Comparison of ENCODE assay signal across 11 mouse cellular contexts in the genomic region with DNA sequence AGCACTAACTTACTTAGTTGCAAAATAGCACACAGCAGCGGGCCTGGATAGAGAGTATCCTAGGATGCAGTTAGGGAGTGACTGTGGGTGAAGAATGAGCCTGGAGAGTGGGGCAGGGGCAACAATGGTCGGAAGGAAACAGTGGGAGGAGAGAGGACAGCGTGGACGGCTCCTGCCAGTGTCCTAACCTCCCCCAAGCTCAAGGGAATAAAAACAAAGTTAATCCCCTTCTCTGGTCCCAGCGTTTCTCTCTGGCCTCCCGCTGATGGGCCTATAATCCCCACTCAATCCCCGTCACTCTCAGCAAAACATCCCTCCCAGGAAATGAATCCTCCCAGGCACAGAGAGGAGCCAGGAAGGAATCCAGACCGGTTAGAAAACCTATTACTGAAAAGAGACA. TPM values are rescaled to one million over a fixed set of nuclear protein-coding genes. Genes with fewer than 3 reads are reported as not detected.
DNase-seq lines count a peak whose midpoint lies in the region; ATAC-seq lines count a peak whose summit lies in the region.
"Had no signal": no experiment of that assay in that cellular context is flagged by ENCODE, and none has a peak within 500 bp of the region (broad histone marks: within the 10 kb centered on the region; RNA-seq: fewer than 3 reads in every experiment).

No protein-coding gene starts in this region.

- no peaks in the 10 kb centered on the region for H3K36me3 ChIP-seq in limb, embryonic 12.5 days
- H3K36me3 ChIP-seq in limb, embryonic 10.5 days, result no peaks in the 10 kb centered on the region
- no peaks in the 10 kb centered on the region for H3K36me3 ChIP-seq in lung, embryonic 16.5 days (ENCODE audit: control insufficient read depth, insufficient read depth, low read length)
- H3K36me3 ChIP-seq in stomach, embryonic 15.5 days, result no peaks in the 10 kb centered on the region

- H3K27me3 ChIP-seq in limb, embryonic 12.5 days, result peaks cover 45% of the 10 kb centered on the region
- peaks cover 37% of the 10 kb centered on the region for H3K27me3 ChIP-seq in limb, embryonic 10.5 days (ENCODE audit: low read depth, poor library complexity, severe bottlenecking)
- no peaks in the 10 kb centered on the region for H3K27me3 ChIP-seq in lung, embryonic 16.5 days (ENCODE audit: control insufficient read depth, insufficient read depth, low read depth, low read length)
- H3K27me3 ChIP-seq in stomach, embryonic 15.5 days (replicated peaks), result no peaks in the 10 kb centered on the region

- WGBS in limb, embryonic 12.5 days, result 17% methylated on average over 8 of the region's 8 CpGs
- WGBS in limb, embryonic 10.5 days, result 27% methylated on average over 8 of the region's 8 CpGs
- WGBS in lung, embryonic 16.5 days, result 26% methylated on average over 8 of the region's 8 CpGs
- WGBS in stomach, embryonic 15.5 days, result 15% methylated on average over 8 of the region's 8 CpGs

- no peak overlapping the region for H3K4me2 ChIP-seq in limb, embryonic 12.5 days
- H3K4me2 ChIP-seq in lung, embryonic 16.5 days (ENCODE audit: low read depth, low read length), result no peak overlapping the region
- H3K4me2 ChIP-seq in stomach, embryonic 15.5 days, result peak overlapping the region; percentile 33

- no peak overlapping the region for H3K4me3 ChIP-seq in limb, embryonic 12.5 days (replicated peaks)
- H3K4me3 ChIP-seq in limb, embryonic 10.5 days, result no peak overlapping the region
- H3K4me3 ChIP-seq in lung, embryonic 16.5 days (ENCODE audit: low read length), result no peak overlapping the region
- no peak overlapping the region for H3K4me3 ChIP-seq in stomach, embryonic 15.5 days (replicated peaks)

- peaks cover 5% of the 10 kb centered on the region; the same call in 1 of the 2 replicates for H3K4me1 ChIP-seq in limb, embryonic 12.5 days (replicated peaks)
- H3K4me1 ChIP-seq in limb, embryonic 10.5 days, result peaks cover 7% of the 10 kb centered on the region; the same call in 1 of the 2 replicates
- H3K4me1 ChIP-seq in lung, embryonic 16.5 days (replicated peaks; ENCODE audit: control insufficient read depth, insufficient read depth, low read length), result peaks cover 9% of the 10 kb centered on the region
- peaks cover 16% of the 10 kb centered on the region for H3K4me1 ChIP-seq in stomach, embryonic 15.5 days

- no peak for DNase-seq in limb, embryonic 10.5 days (ENCODE audit: low spot score)
- DNase-seq in heart, adult 9 months (ENCODE audit: low spot score in 2 of 2), result peak; percentile 27 to 47
- DNase-seq in adipocyte (ENCODE audit: low spot score), result no peak
- no peak for DNase-seq in frontal cortex, adult 2 months (ENCODE audit: extremely low spot score in 1 of 2, low spot score in 1 of 2)
- no peak for DNase-seq in urinary bladder, postnatal 10 days (ENCODE audit: low spot score)
- DNase-seq: cerebellum, adult 9-11 months had no signal

- 0 out of 2 replicates have a peak overlapping the region, but pooled peaks have one; percentile 4 for H3K27ac ChIP-seq in limb, embryonic 12.5 days
- H3K27ac ChIP-seq in limb, embryonic 10.5 days, result no peak overlapping the region
- H3K27ac ChIP-seq in lung, embryonic 16.5 days (ENCODE audit: low read length), result peak overlapping the region; percentile 53
- peak overlapping the region; percentile 69 for H3K27ac ChIP-seq in stomach, embryonic 15.5 days

- no peak overlapping the region for H3K9ac ChIP-seq in limb, embryonic 12.5 days (replicated peaks)
- no peak overlapping the region for H3K9ac ChIP-seq in lung, embryonic 16.5 days (ENCODE audit: low read length)
- H3K9ac ChIP-seq in stomach, embryonic 15.5 days, result no peak overlapping the region

- H3K9me3 ChIP-seq in limb, embryonic 12.5 days, result no peaks in the 10 kb centered on the region
- no peaks in the 10 kb centered on the region for H3K9me3 ChIP-seq in limb, embryonic 10.5 days (replicated peaks)
- H3K9me3 ChIP-seq in lung, embryonic 16.5 days (ENCODE audit: control insufficient read depth, low read length), result no peaks in the 10 kb centered on the region
- H3K9me3 ChIP-seq in stomach, embryonic 15.5 days, result no peaks in the 10 kb centered on the region

- no peak for ATAC-seq in limb, embryonic 12.5 days (ENCODE audit: insufficient number of reproducible peaks, insufficient read depth, low FRiP score, low TSS enrichment, low read depth)
- ATAC-seq in lung, embryonic 16.5 days (ENCODE audit: low read depth), result peak; percentile 78
- 0 out of 2 replicates have a peak, but pooled peaks have one; percentile 36 for ATAC-seq in stomach, embryonic 15.5 days (ENCODE audit: insufficient read depth, low FRiP score, low read depth)

RNA-seq across cellular contexts. Expression of gene Stx3, which starts 5.6 kb away (rescaled TPM):
- 5.1 and 5.8 TPM in 2 replicates for polyA plus RNA-seq in limb, embryonic 12.5 days (2016; fragmentation: Nextera tagmentation; extraction: Ambion mirVana)
- polyA plus RNA-seq in limb, embryonic 10.5 days (2016; fragmentation: Nextera tagmentation; extraction: Ambion mirVana), result 5.6 and 6.3 TPM in 2 replicates
- 17.6 and 19.3 TPM in 2 replicates for polyA plus RNA-seq in lung, embryonic 16.5 days (2015; fragmentation: Nextera tagmentation; extraction: Ambion mirVana)
- polyA plus RNA-seq in stomach, embryonic 15.5 days (2015; fragmentation: Nextera tagmentation; extraction: Ambion mirVana), result 20.6 and 24.9 TPM in 2 replicates
- 39.5 and 44.2 TPM in 2 replicates for polyA plus RNA-seq in frontal cortex, adult 2 months (2012; rRNA removed)

RNA-seq across cellular contexts. Expression of gene Olfr1417, which starts 25.4 kb away (rescaled TPM):
- polyA plus RNA-seq in limb, embryonic 12.5 days (2016; fragmentation: Nextera tagmentation; extraction: Ambion mirVana), result not detected in 2 replicates
- 0.06 TPM in 1 of 2 replicates, not detected in the other for polyA plus RNA-seq in limb, embryonic 10.5 days (2016; fragmentation: Nextera tagmentation; extraction: Ambion mirVana)
- polyA plus RNA-seq in lung, embryonic 16.5 days (2015; fragmentation: Nextera tagmentation; extraction: Ambion mirVana), result not detected in 2 replicates
- 0.14 TPM in 1 of 2 replicates, not detected in the other for polyA plus RNA-seq in stomach, embryonic 15.5 days (2015; fragmentation: Nextera tagmentation; extraction: Ambion mirVana)
- polyA plus RNA-seq in frontal cortex, adult 2 months (2012; rRNA removed), result 0.18 TPM in 1 of 2 replicates, not detected in the other
- polyA plus RNA-seq: gonadal fat pad, adult 2 months; liver, adult 2 months had no signal

RNA-seq across cellular contexts. Expression of gene Mrpl16, which starts 43.5 kb away (rescaled TPM):
- polyA plus RNA-seq in limb, embryonic 12.5 days (2016; fragmentation: Nextera tagmentation; extraction: Ambion mirVana), result 45.5 and 45.6 TPM in 2 replicates
- 54.2 and 63.0 TPM in 2 replicates for polyA plus RNA-seq in limb, embryonic 10.5 days (2016; fragmentation: Nextera tagmentation; extraction: Ambion mirVana)
- polyA plus RNA-seq in lung, embryonic 16.5 days (2015; fragmentation: Nextera tagmentation; extraction: Ambion mirVana), result 36.2 and 40.4 TPM in 2 replicates
- polyA plus RNA-seq in stomach, embryonic 15.5 days (2015; fragmentation: Nextera tagmentation; extraction: Ambion mirVana), result 52.2 and 53.5 TPM in 2 replicates
- 36.4 and 41.1 TPM in 2 replicates for polyA plus RNA-seq in frontal cortex, adult 2 months (2012; rRNA removed)

RNA-seq across cellular contexts. Expression of gene Olfr1418, which starts 47.2 kb away (rescaled TPM):
- polyA plus RNA-seq in limb, embryonic 12.5 days (2016; fragmentation: Nextera tagmentation; extraction: Ambion mirVana), result not detected in 2 replicates
- polyA plus RNA-seq in limb, embryonic 10.5 days (2016; fragmentation: Nextera tagmentation; extraction: Ambion mirVana), result not detected in 2 replicates
- polyA plus RNA-seq in lung, embryonic 16.5 days (2015; fragmentation: Nextera tagmentation; extraction: Ambion mirVana), result not detected in 2 replicates
- not detected in 2 replicates for polyA plus RNA-seq in stomach, embryonic 15.5 days (2015; fragmentation: Nextera tagmentation; extraction: Ambion mirVana)
- polyA plus RNA-seq in frontal cortex, adult 2 months (2012; rRNA removed), result not detected in 2 replicates
- polyA plus RNA-seq: gonadal fat pad, adult 2 months; liver, adult 2 months had no signal

Comparison
In these comparisons a context has a peak if more than half of its experiments do, and no peak if none do; other contexts are left out.
1. DNase-seq: peak in heart, adult 9 months (2 of 2); none in limb, embryonic 10.5 days (single experiment), adipocyte (single experiment), frontal cortex, adult 2 months (0 of 2) and urinary bladder, postnatal 10 days (single experiment).